Mouse (Mus musculus) E14TG2a.4 (cell line): ENCODE measurements around the gene Ttyh2.

ENCODE experiments used
- CTCF ChIP-seq: conservative IDR thresholded peaks from 2 replicates; pipeline ENCODE4 v1.5.1; 2014; ENCODE audit warnings: low read length
- NANOG ChIP-seq: IDR thresholded peaks from 2 replicates; pipeline ENCODE4 v1.6.1; 2014; ENCODE audit warnings: borderline replicate concordance, low read length, mixed read lengths

- TF ChIP-seq CTCF (no peak), NANOG (no peak)
These were observed 23.3 kb downstream of the Ttyh2 start for GRCm38 (mm10) chr11:114698496-114698895.
